Mouse (Mus musculus): ENCODE measurements around the gene Cript. TPM values are rescaled to one million over a fixed set of nuclear protein-coding genes. Genes with fewer than 3 reads are reported as not detected.
"Not testable (repeated sequence)": the region's sequence is repeated elsewhere in the genome, so short reads cannot be mapped to it uniquely, and the experiment has no call there.

The Cript gene
- polyA plus RNA-seq, 1 experiment from 2014 or later, result 105 TPM

- no peak overlapping the region for H3K9ac ChIP-seq (ENCODE audit: low read depth, low read length)
- H3K36me3 ChIP-seq (ENCODE audit: control insufficient read depth, insufficient read depth, low read length), result no peaks in the 10 kb centered on the region
- DNase-seq (ENCODE audit: low spot score) (no peak), ATAC-seq (replicated peaks; ENCODE audit: low FRiP score) (no peak)
- H3K27ac ChIP-seq (ENCODE audit: low read depth, low read length), result no peak overlapping the region
- H3K4me3 ChIP-seq (ENCODE audit: low read depth, low read length), result no peak overlapping the region
- H3K9me3 ChIP-seq (ENCODE audit: control insufficient read depth, low read length), result no peaks in the 10 kb centered on the region
- H3K27me3 ChIP-seq (replicated peaks; ENCODE audit: control insufficient read depth, insufficient read depth, low read length), result no peaks in the 10 kb centered on the region
- H3K4me2 ChIP-seq, result no peak overlapping the region
- H3K4me1 ChIP-seq (replicated peaks; ENCODE audit: control insufficient read depth, insufficient read depth, low read length), result no peaks in the 10 kb centered on the region
- 18% methylated on average over 5 of the region's 5 CpGs for WGBS
Measured at GRCm38 (mm10) chr17:87055051-87055459, 29.7 kb downstream of the Cript start.

- H3K27me3 ChIP-seq (replicated peaks; ENCODE audit: control insufficient read depth, insufficient read depth, low read length), result no peaks in the 10 kb centered on the region
- no peaks in the 10 kb centered on the region for H3K36me3 ChIP-seq (ENCODE audit: control insufficient read depth, insufficient read depth, low read length)
- no peak for ATAC-seq (replicated peaks; ENCODE audit: low FRiP score)
- WGBS, result 46% methylated on average over 1 of the region's 1 CpGs
- no peaks in the 10 kb centered on the region for H3K4me1 ChIP-seq (replicated peaks; ENCODE audit: control insufficient read depth, insufficient read depth, low read length)
- no peak for DNase-seq (ENCODE audit: low spot score)
- no peak overlapping the region for H3K9ac ChIP-seq (ENCODE audit: low read depth, low read length)
- H3K27ac ChIP-seq (ENCODE audit: low read depth, low read length), result no peak overlapping the region
- H3K4me3 ChIP-seq (ENCODE audit: low read depth, low read length), result no peak overlapping the region
- H3K9me3 ChIP-seq (ENCODE audit: control insufficient read depth, low read length), result no peaks in the 10 kb centered on the region
- no peak overlapping the region for H3K4me2 ChIP-seq
Measured at GRCm38 (mm10) chr17:87055663-87056062, 30.3 kb downstream of the Cript start.

GRCm38 (mm10) chr17:87056761-87057160 is 31.4 kb downstream of the Cript start:
- Histone ChIP-seq H3K27ac (ENCODE audit: low read depth, low read length) (no peak overlapping the region), H3K36me3 (ENCODE audit: control insufficient read depth, insufficient read depth, low read length) (no peaks in the 10 kb centered on the region), H3K4me3 (ENCODE audit: low read depth, low read length) (no peak overlapping the region), H3K9ac (ENCODE audit: low read depth, low read length) (no peak overlapping the region), H3K4me1 (replicated peaks; ENCODE audit: control insufficient read depth, insufficient read depth, low read length) (no peaks in the 10 kb centered on the region), H3K4me2 (no peak overlapping the region), H3K27me3 (replicated peaks; ENCODE audit: control insufficient read depth, insufficient read depth, low read length) (no peaks in the 10 kb centered on the region), H3K9me3 (ENCODE audit: control insufficient read depth, low read length) (no peaks in the 10 kb centered on the region)
- DNase-seq (ENCODE audit: low spot score) (no peak), ATAC-seq (replicated peaks; ENCODE audit: low FRiP score) (no peak)
- WGBS, result 83% methylated on average over 7 of the region's 7 CpGs

- Histone ChIP-seq H3K27ac (ENCODE audit: low read depth, low read length) (no peak overlapping the region), H3K4me1 (replicated peaks; ENCODE audit: control insufficient read depth, insufficient read depth, low read length) (no peaks in the 10 kb centered on the region; the same call in none of the 2 replicates), H3K4me2 (no peak overlapping the region), H3K9ac (ENCODE audit: low read depth, low read length) (no peak overlapping the region), H3K27me3 (replicated peaks; ENCODE audit: control insufficient read depth, insufficient read depth, low read length) (no peaks in the 10 kb centered on the region), H3K4me3 (ENCODE audit: low read depth, low read length) (no peak overlapping the region), H3K36me3 (ENCODE audit: control insufficient read depth, insufficient read depth, low read length) (no peaks in the 10 kb centered on the region), H3K9me3 (ENCODE audit: control insufficient read depth, low read length) (no peaks in the 10 kb centered on the region)
- ATAC-seq (replicated peaks; ENCODE audit: low FRiP score) (no peak), DNase-seq (ENCODE audit: low spot score) (no peak)
- 70% methylated on average over 8 of the region's 8 CpGs for WGBS
Measured at GRCm38 (mm10) chr17:87057486-87058266, 32.3 kb downstream of the Cript start.

GRCm38 (mm10) chr17:87062639-87063038 is 37.3 kb downstream of the Cript start:
- no peak overlapping the region for H3K4me3 ChIP-seq (ENCODE audit: low read depth, low read length)
- H3K27ac ChIP-seq (ENCODE audit: low read depth, low read length), result no peak overlapping the region
- H3K36me3 ChIP-seq (ENCODE audit: control insufficient read depth, insufficient read depth, low read length), result no peaks in the 10 kb centered on the region
- DNase-seq (ENCODE audit: low spot score), result no peak
- H3K4me1 ChIP-seq (replicated peaks; ENCODE audit: control insufficient read depth, insufficient read depth, low read length), result peaks cover 4% of the 10 kb centered on the region
- H3K9me3 ChIP-seq (ENCODE audit: control insufficient read depth, low read length), result no peaks in the 10 kb centered on the region
- no peak overlapping the region for H3K4me2 ChIP-seq
- no peaks in the 10 kb centered on the region for H3K27me3 ChIP-seq (replicated peaks; ENCODE audit: control insufficient read depth, insufficient read depth, low read length)
- WGBS, result 61% methylated on average over 9 of the region's 9 CpGs
- ATAC-seq (replicated peaks; ENCODE audit: low FRiP score), result no peak
- H3K9ac ChIP-seq (ENCODE audit: low read depth, low read length), result no peak overlapping the region

GRCm38 (mm10) chr17:87063461-87063860 is 38.1 kb downstream of the Cript start:
- Histone ChIP-seq H3K4me3 (ENCODE audit: low read depth, low read length) (no peak overlapping the region), H3K4me1 (replicated peaks; ENCODE audit: control insufficient read depth, insufficient read depth, low read length) (peaks cover 4% of the 10 kb centered on the region), H3K9me3 (ENCODE audit: control insufficient read depth, low read length) (no peaks in the 10 kb centered on the region), H3K27ac (ENCODE audit: low read depth, low read length) (no peak overlapping the region), H3K9ac (ENCODE audit: low read depth, low read length) (no peak overlapping the region), H3K27me3 (replicated peaks; ENCODE audit: control insufficient read depth, insufficient read depth, low read length) (no peaks in the 10 kb centered on the region), H3K36me3 (ENCODE audit: control insufficient read depth, insufficient read depth, low read length) (no peaks in the 10 kb centered on the region), H3K4me2 (no peak overlapping the region)
- WGBS, result 63% methylated on average over 7 of the region's 7 CpGs
- no peak for DNase-seq (ENCODE audit: low spot score)
- ATAC-seq (replicated peaks; ENCODE audit: low FRiP score), result no peak

- WGBS, result 40% methylated on average over 6 of the region's 6 CpGs
- ATAC-seq (replicated peaks; ENCODE audit: low FRiP score) (no peak), DNase-seq (ENCODE audit: low spot score) (no peak)
- Histone ChIP-seq H3K36me3 (ENCODE audit: control insufficient read depth, insufficient read depth, low read length) (no peaks in the 10 kb centered on the region), H3K27ac (ENCODE audit: low read depth, low read length) (no peak overlapping the region), H3K4me2 (no peak overlapping the region), H3K9ac (ENCODE audit: low read depth, low read length) (no peak overlapping the region), H3K4me3 (ENCODE audit: low read depth, low read length) (no peak overlapping the region), H3K4me1 (replicated peaks; ENCODE audit: control insufficient read depth, insufficient read depth, low read length) (peaks cover 4% of the 10 kb centered on the region), H3K9me3 (ENCODE audit: control insufficient read depth, low read length) (no peaks in the 10 kb centered on the region), H3K27me3 (replicated peaks; ENCODE audit: control insufficient read depth, insufficient read depth, low read length) (no peaks in the 10 kb centered on the region)
Measured at GRCm38 (mm10) chr17:87063969-87064368, 38.6 kb downstream of the Cript start.

GRCm38 (mm10) chr17:87068997-87069396 is 43.6 kb downstream of the Cript start:
- H3K36me3 ChIP-seq (ENCODE audit: control insufficient read depth, insufficient read depth, low read length), result no peaks in the 10 kb centered on the region
- no peak overlapping the region for H3K9ac ChIP-seq (ENCODE audit: low read depth, low read length)
- no peak overlapping the region for H3K27ac ChIP-seq (ENCODE audit: low read depth, low read length)
- DNase-seq (ENCODE audit: low spot score) (no peak), ATAC-seq (replicated peaks; ENCODE audit: low FRiP score) (no peak)
- no peaks in the 10 kb centered on the region for H3K9me3 ChIP-seq (ENCODE audit: control insufficient read depth, low read length)
- H3K4me2 ChIP-seq, result no peak overlapping the region
- 0 out of 2 replicates have a peak, but pooled peaks cover under 1% of the 10 kb centered on the region for H3K4me1 ChIP-seq (replicated peaks; ENCODE audit: control insufficient read depth, insufficient read depth, low read length)
- no peaks in the 10 kb centered on the region for H3K27me3 ChIP-seq (replicated peaks; ENCODE audit: control insufficient read depth, insufficient read depth, low read length)
- 81% methylated on average over 4 of the region's 4 CpGs for WGBS
- H3K4me3 ChIP-seq (ENCODE audit: low read depth, low read length), result no peak overlapping the region

GRCm38 (mm10) chr17:87072183-87072582 is 46.8 kb downstream of the Cript start:
- not testable (repeated sequence) for H3K9ac ChIP-seq (ENCODE audit: low read depth, low read length); H3K36me3 ChIP-seq (ENCODE audit: control insufficient read depth, insufficient read depth, low read length); H3K27ac ChIP-seq (ENCODE audit: low read depth, low read length); ATAC-seq (replicated peaks; ENCODE audit: low FRiP score); DNase-seq (ENCODE audit: low spot score); H3K4me2 ChIP-seq; H3K27me3 ChIP-seq (replicated peaks; ENCODE audit: control insufficient read depth, insufficient read depth, low read length); H3K4me1 ChIP-seq (replicated peaks; ENCODE audit: control insufficient read depth, insufficient read depth, low read length); H3K9me3 ChIP-seq (ENCODE audit: control insufficient read depth, low read length); H3K4me3 ChIP-seq (ENCODE audit: low read depth, low read length)
- WGBS, result 97% methylated on average over 1 of the region's 1 CpGs
